Mouse (Mus musculus) MEL (cell line): Measurements from ENCODE around the gene Prdx6.

ENCODE experiments used
- CTCF ChIP-seq, 3 experiments: IDR thresholded peaks in 2 of 3; conservative IDR thresholded peaks in 1 of 3; 2 replicates each; pipeline ENCODE4 v1.5.1; 2011 to 2012; ENCODE audit warnings: low read length in 3 of 3, low read depth in 2 of 3, mild to moderate bottlenecking in 2 of 3, improper control_type of control experiment in 1 of 3, inconsistent platforms in 1 of 3, mixed read lengths in 1 of 3, moderate library complexity in 1 of 3; ENCODE audit not compliant: control insufficient read depth in 1 of 3, insufficient read depth in 1 of 3, poor library complexity in 1 of 3, severe bottlenecking in 1 of 3
- EP300 ChIP-seq, 2 experiments: IDR thresholded peaks; 2 replicates each; pipeline ENCODE4 v1.6.1; 2011; ENCODE audit warnings: improper control_type of control experiment in 2 of 2, low read length in 2 of 2, low read depth in 1 of 2, mild to moderate bottlenecking in 1 of 2
- GABPA ChIP-seq: IDR thresholded peaks from 2 replicates; pipeline ENCODE4 v1.6.1; 2012; ENCODE audit warnings: low read depth, mild to moderate bottlenecking, inconsistent platforms, low read length, improper control_type of control experiment, moderate library complexity
- GATA1 ChIP-seq: IDR thresholded peaks from 2 replicates; pipeline ENCODE4 v1.6.1; 2011; ENCODE audit warnings: low read depth, low read length, improper control_type of control experiment
- HCFC1 ChIP-seq: IDR thresholded peaks from 2 replicates; pipeline ENCODE4 v1.6.1; 2012; ENCODE audit warnings: low read depth, mild to moderate bottlenecking, inconsistent platforms, low read length, improper control_type of control experiment, moderate library complexity
- MAX ChIP-seq: IDR thresholded peaks from 2 replicates; pipeline ENCODE4 v1.6.1; 2011; ENCODE audit warnings: low read length, improper control_type of control experiment
- MYC ChIP-seq: IDR thresholded peaks from 2 replicates; pipeline ENCODE4 v1.6.1; 2011; ENCODE audit warnings: low read depth, mild to moderate bottlenecking, low read length, improper control_type of control experiment, moderate library complexity
- POLR2A ChIP-seq, 2 experiments: IDR thresholded peaks; 2 replicates each; pipeline ENCODE4 v1.6.1; 2011 to 2012; ENCODE audit warnings: low read length in 2 of 2, mild to moderate bottlenecking in 2 of 2, control low read depth in 1 of 2, improper control_type of control experiment in 1 of 2, low read depth in 1 of 2, moderate library complexity in 1 of 2; ENCODE audit not compliant: control insufficient read depth in 1 of 2, insufficient read depth in 1 of 2, poor library complexity in 1 of 2
- POLR2AphosphoS2 ChIP-seq: IDR thresholded peaks from 2 replicates; pipeline ENCODE4 v1.6.1; 2011; ENCODE audit warnings: low read length, improper control_type of control experiment
- POLR2AphosphoS5 ChIP-seq: IDR thresholded peaks from 2 replicates; pipeline ENCODE4 v1.6.1; 2012; ENCODE audit warnings: low read depth, borderline replicate concordance, mild to moderate bottlenecking, inconsistent platforms, low read length, moderate library complexity, mixed read lengths
- SMC3 ChIP-seq: IDR thresholded peaks from 2 replicates; pipeline ENCODE4 v1.6.1; 2011; ENCODE audit warnings: low read depth, low read length, improper control_type of control experiment
- ZC3H11A ChIP-seq: IDR thresholded peaks from 2 replicates; pipeline ENCODE4 v1.6.1; 2012; ENCODE audit warnings: low read depth, mild to moderate bottlenecking, inconsistent platforms, low read length, improper control_type of control experiment
- ZMIZ1 ChIP-seq: IDR thresholded peaks from 2 replicates; pipeline ENCODE4 v1.6.1; 2012; ENCODE audit warnings: low read depth, mild to moderate bottlenecking, inconsistent platforms, low read length, improper control_type of control experiment, moderate library complexity
- ZNF384 ChIP-seq: IDR thresholded peaks from 2 replicates; pipeline ENCODE4 v1.6.1; 2012; ENCODE audit warnings: low read depth, mild to moderate bottlenecking, inconsistent platforms, low read length, improper control_type of control experiment

- TF ChIP-seq CTCF (IDR thresholded peaks at IDR 0.05 in 2 of 3, conservative IDR thresholded peaks at IDR 0.05 in 1 of 3; ENCODE audit: control insufficient read depth in 1 of 3, insufficient read depth in 1 of 3, low read depth in 2 of 3, low read length in 3 of 3, poor library complexity in 1 of 3, severe bottlenecking in 1 of 3) (no peak), MAX (no peak), POLR2AphosphoS2 (no peak), GABPA (no peak), HCFC1 (no peak), ZC3H11A (no peak), GATA1 (no peak), ZMIZ1 (no peak), MYC (no peak), EP300 (IDR thresholded peaks at IDR 0.05; ENCODE audit: low read depth in 1 of 2, low read length in 2 of 2) (no peak), SMC3 (no peak), ZNF384 (no peak), POLR2AphosphoS5 (no peak), POLR2A (IDR thresholded peaks at IDR 0.05; ENCODE audit: control insufficient read depth in 1 of 2, insufficient read depth in 1 of 2, low read depth in 1 of 2, low read length in 2 of 2, poor library complexity in 1 of 2) (no peak)
Observed at GRCm38 (mm10) chr1:161237339-161237738, 13.7 kb downstream of the Prdx6 start.
